Mouse (Mus musculus) gonadal fat pad, adult 2 months (tissue): ENCODE measurements around the gene Olfr745. TPM values are rescaled to one million over a fixed set of nuclear protein-coding genes. Genes with fewer than 3 reads are reported as not detected.

ENCODE experiments used
- DNase-seq: peaks from one replicate; pipeline ENCODE4 v3.0.0-alpha.2; 2012; ENCODE audit warnings: low read depth
- polyA plus RNA-seq: library from polyadenylated mRNA; depleted of rRNA; stranded (reverse); fragments of >200 nt; gene quantifications from 2 replicates; pipeline ENCODE4 v1.2.3, GENCODE M21; 2012; rRNA removed

Olfr745 gene
- not detected in 2 replicates for polyA plus RNA-seq

DNA sequence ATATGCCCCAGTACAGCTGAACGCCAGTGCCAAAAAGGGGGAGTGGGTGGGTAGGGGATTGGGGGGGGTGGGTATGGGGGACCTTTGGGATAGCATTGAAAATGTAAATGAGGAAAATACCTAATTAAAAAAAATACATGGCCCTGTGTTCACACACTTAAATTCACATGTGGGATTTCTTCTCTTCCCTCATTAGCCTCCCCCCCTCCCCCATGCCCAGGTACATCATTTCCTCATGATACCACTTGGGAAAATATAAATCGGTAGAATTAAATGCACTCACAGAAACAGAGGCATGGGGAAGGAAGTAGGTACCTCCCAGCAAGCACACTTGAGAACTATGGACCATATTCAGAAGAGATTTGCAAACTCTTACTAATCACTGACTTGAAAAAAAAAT is at the start of gene Olfr745:
TSS of gene Olfr745 (plus strand) at position 301 of the 400 bp plus-strand sequence.
- no peak for DNase-seq

GRCm38 (mm10) chr14:50614579-50614978 is 24.6 kb upstream of the Olfr745 start, which contains the start of gene Olfr744:
TSS of gene Olfr744 (plus strand) at chr14:50614879.
- no peak for DNase-seq

DNA sequence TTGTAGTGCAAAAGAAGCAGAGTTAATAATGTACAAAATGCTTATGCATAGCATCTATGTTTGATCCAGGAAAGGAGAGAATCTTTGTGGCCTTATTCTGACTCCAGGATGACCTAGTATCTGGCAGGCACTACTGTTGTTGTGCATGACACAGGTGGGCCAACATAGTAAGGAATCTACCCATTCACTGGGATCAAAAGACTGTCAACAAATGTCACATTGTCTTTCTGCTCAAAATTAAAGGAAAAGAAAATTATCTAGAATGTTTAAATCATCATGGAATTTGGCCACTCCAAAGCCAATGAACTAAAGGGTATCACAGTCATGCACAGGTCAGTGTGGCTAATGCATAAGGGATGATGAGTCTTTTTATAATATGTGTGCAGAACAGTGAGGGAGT is 7.6 kb downstream of the Olfr745 start, which contains the start of gene Olfr746:
TSS of gene Olfr746 (plus strand) at position 301 of the 400 bp plus-strand sequence.
- DNase-seq, result no peak

DNA sequence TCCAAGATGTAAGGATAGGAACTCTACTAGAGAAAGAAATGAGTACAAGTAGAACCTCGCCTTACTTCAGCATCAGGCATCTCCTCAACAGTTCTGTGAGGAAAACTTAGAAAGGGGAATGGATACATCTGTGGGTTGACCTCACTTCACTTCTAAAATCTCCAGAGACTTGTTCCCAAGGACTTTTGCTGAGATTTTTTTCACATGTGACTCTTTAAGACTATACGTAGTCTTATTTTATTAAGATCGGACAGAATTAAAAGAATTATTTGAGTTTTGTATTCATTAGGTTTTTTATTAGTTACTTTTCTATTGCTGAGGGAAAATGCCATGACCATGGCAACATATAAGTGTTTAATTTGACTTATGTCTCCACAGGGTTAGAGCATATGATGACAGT is 53.9 kb downstream of the Olfr745 start, which contains the start of gene Olfr747:
TSS of gene Olfr747 (minus strand) at position 101 of the 400 bp plus-strand sequence.
- DNase-seq, result no peak

Other genes with a start within 250 kb of the Olfr745 start
- not detected in 2 replicates for gene Olfr738, start 231.8 kb upstream of the Olfr745 start, polyA plus RNA-seq
- gene Olfr739, start 220.8 kb upstream of the Olfr745 start, polyA plus RNA-seq, result not detected in 2 replicates
- not detected in 2 replicates for gene Olfr740, start 193.8 kb upstream of the Olfr745 start, polyA plus RNA-seq
- gene Olfr741, start 166.7 kb upstream of the Olfr745 start, polyA plus RNA-seq, result not detected in 2 replicates
- not detected in 2 replicates for gene Olfr742, start 135.8 kb upstream of the Olfr745 start, polyA plus RNA-seq
- gene Olfr743, start 117.5 kb upstream of the Olfr745 start, polyA plus RNA-seq, result not detected in 2 replicates
- gene Olfr744, start 24.5 kb upstream of the Olfr745 start, polyA plus RNA-seq, result not detected in 2 replicates
- not detected in 2 replicates for gene Olfr746, start 7.7 kb downstream of the Olfr745 start, polyA plus RNA-seq
- gene Olfr747, start 53.8 kb downstream of the Olfr745 start, polyA plus RNA-seq, result not detected in 2 replicates
- not detected in 2 replicates for gene Olfr748, start 68.0 kb downstream of the Olfr745 start, polyA plus RNA-seq
- not detected in 2 replicates for gene Olfr749, start 105.7 kb downstream of the Olfr745 start, polyA plus RNA-seq
- gene Ttc5, start 146.1 kb downstream of the Olfr745 start, polyA plus RNA-seq, result 31.9 and 32.5 TPM in 2 replicates
- 0.07 TPM in 1 of 2 replicates, not detected in the other for gene Ccnb1ip1, start 168.3 kb downstream of the Olfr745 start, polyA plus RNA-seq
- gene Parp2, start 168.5 kb downstream of the Olfr745 start, polyA plus RNA-seq, result 27.1 and 33.3 TPM in 2 replicates
- gene Tep1, start 231.2 kb downstream of the Olfr745 start, polyA plus RNA-seq, result 29.1 and 43.4 TPM in 2 replicates